Mouse (Mus musculus): Measurements from ENCODE around the gene Gm10999.
"Not testable (repeated sequence)": the region's sequence is repeated elsewhere in the genome, so short reads cannot be mapped to it uniquely, and the experiment has no call there.

Gm10999 gene

GRCm38 (mm10) chr8:129131561-129131960 lies at the start of gene Gm10999:
Gm10999 (minus strand) TSS chr8:129131661.
- no peak for DNase-seq

DNA sequence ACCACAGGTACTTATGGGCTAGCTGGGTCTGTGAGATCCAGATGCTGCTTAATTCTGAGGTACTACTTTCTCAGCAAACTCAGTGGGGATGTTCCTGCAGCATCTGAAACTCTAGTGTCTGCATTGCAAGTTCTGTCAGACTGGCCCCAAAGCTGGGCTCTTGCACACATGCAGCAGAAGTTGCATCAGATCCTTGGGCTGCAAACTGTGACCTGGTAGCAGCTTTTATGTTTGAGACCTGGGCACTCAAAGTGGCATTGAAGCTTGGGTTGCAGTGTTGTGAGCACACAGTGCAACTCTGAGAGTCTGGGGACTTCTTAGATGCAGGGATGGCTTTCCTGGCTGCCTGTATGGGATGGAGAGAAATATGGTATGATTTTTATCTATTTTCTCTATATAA lies 2.0 kb upstream of the Gm10999 start:
- no peak for DNase-seq

DNA sequence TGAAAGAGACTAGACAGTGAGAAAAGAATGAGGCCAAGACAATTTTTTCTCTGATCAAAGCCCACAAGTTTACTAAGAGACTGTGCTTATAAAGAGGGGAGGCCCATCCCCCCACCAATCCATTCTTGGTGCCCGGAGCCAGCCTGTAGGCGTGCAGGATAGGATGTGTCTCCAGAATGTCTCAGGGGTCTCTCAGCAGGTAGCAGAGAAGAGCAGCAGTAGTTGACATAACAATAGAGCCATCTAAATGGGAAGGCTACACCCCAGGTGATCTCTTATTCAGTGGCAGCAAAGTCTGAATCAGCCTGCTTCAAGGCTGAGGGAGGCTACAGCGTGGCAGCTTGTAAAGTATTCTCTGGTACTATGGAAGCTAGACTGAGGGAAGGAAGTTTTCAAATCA lies 15.7 kb downstream of the Gm10999 start:
- DNase-seq: not testable (repeated sequence)

All from B cell, adult 2 months (primary cell).